Mouse (Mus musculus) left cerebral cortex, postnatal 10 days (tissue): Measurements from ENCODE around the gene Fmo2. TPM values are rescaled to one million over a fixed set of nuclear protein-coding genes. Genes with fewer than 3 reads are reported as not detected.
A peak's percentile ranks its signal among the peaks of the same experiment; 100 is the strongest.

ENCODE experiments used
- DNase-seq, 2 experiments: peaks; one replicate each; pipeline ENCODE4 v3.0.0; 2021 to 2022; ENCODE audit warnings: low spot score in 2 of 2, mixed read lengths in 1 of 2; ENCODE audit errors: extremely low spot score in 1 of 2
- intact Hi-C: fragments of 180-260 bp; cut with DNase I; formaldehyde crosslinking; loops from one replicate; pipeline ENCODE4 v1.15.1; 2025
- total RNA-seq, 2 experiments: library from RNA; stranded (reverse); gene quantifications; 2 replicates each; pipeline ENCODE4 v1.2.3; 2021

The Fmo2 gene
- total RNA-seq, 2 experiments from 2014 or later, result 0.45 to 0.99 TPM

DNA sequence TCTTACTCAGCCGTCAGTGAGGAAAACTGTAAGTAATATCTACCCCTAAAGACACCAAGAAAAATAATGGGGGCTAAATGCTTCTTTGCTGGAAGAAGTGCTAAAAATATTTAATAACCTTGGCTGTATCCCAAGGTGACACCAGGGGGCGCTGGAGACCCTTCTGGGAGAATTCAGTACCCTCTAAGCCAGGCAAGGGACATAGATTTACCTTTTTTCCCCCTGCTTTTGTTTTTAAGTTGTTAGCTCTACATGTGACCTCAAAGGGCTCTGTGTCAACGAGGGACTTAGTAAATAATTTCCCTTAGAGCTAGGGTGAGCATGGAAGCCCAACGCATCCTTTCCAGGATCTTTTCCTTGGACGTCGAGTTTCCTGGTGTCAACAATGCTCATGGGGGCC lies 2.6 kb downstream of the Fmo2 start:
- intact Hi-C loops, result loop anchor here (2.0 to 5.0 kb wide), 2 partner anchors 161 to 176 kb away; no protein-coding TSS in a partner anchor
- DNase-seq, result peak; percentile 20 to 64

DNA sequence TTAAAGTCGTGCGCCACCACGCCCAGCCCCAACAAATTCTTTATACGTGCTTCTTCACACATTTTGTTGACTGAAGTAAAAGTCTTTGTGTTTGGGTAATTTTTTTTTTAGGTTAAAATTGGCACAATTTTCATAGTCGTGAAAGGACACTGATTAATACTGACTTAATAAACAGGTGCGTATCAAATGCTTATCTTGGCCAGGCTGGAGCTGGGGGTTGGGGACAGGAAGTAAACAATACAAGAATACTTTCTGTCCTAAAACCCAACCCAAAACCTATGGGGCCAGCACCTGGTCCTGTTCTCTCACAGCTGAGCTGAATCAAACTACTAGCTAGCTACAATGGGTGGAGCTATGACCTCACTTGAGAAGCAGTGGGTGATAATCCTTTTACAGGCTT lies 5.5 kb downstream of the Fmo2 start:
- intact Hi-C loops, result no loop called here
- no peak for DNase-seq

DNA sequence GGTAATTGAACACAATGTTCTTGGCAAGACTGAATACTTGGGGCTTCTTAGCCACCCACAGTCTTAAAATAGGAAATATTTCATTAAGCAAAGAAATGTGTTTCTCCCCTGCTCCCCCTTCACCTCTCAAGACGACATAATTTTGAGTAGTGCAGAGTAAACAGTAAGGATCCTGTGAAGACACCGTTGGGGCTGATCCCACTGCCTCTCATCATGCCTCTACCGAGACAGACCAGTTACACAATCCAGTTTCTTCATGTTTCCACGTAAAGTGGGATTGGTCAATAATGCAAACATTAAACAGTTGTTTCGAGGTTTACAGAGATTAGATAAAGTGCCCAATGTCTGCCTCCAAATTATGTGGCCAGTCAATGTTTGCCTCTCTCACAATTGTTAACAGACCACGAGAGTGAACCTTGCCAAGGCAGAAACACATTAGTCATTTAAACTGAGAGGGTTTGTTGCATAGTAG lies 6.5 kb downstream of the Fmo2 start:
- DNase-seq, result no peak
- intact Hi-C loops, result no loop called here

DNA sequence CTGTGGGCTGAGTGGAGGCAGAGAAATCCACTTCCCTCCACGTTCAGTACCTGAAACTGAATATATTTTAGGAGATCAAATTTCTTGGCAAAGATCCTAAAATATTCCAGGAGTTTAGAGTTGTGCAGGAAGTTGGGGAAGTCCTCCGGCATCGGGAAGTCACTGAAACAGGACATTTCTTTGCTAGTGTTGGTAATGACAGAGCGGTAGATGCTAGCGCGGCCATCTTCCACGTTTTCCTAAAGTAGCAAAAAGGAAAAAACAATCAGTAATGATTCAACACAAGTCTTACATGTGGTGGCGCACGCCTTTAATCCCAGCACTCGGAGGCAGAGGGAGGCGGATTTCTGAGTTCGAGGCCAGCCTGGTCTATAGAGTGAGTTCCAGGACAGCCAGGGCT lies 9.9 kb downstream of the Fmo2 start:
- DNase-seq, result no peak
- intact Hi-C loops, result no loop called here

DNA sequence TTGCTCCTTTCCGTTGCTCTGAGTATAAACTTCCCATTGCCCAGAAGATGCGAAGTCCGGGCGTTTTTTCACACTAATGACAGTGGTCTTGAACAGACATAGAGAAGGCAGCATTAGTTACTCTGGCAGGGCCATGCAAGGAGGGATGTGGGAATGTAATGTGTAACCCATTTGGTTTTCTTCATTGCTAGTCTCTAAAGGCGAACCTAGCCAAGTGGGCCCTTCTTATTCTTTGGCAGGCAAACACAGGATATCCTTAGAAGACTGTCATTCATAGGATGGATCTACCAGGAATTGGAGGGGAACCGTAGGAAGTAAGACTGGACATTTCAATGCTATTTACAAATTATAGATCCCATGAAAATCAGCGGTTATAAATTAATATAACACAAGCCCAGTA lies 10.9 kb downstream of the Fmo2 start:
- DNase-seq, result no peak
- intact Hi-C loops, result no loop called here

DNA sequence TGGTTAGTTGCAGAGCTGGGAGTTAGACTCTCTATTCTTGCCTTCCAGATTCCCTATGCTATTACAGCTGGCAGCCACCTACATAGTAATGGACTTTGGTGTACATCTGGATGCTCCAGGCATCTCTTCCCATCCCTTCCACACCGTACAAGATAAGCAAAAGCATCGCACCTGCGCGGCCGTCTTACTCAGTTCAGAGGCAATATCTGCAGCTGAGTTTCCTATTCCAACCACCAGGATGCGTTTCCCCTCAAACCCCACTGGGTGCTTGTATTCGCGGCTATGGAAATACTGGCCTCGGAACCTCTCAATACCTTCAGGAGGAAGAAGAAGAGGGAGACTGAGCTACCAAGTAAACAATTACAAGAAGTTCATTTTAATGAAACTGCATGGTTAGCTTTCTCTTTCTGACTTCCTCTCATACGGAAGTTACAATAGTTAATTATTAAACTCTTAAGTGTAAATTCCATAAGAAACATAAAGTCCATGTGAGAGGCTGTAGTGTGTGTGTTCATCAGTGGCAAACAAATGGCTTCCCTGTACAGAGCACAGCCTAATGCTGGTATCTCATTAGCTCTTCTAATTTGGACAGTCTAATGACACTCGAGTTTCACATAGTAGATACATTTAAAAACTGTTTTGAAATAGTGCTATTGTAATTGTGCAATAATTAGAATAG lies 12.2 kb downstream of the Fmo2 start:
- no peak for DNase-seq
- intact Hi-C loops, result no loop called here

DNA sequence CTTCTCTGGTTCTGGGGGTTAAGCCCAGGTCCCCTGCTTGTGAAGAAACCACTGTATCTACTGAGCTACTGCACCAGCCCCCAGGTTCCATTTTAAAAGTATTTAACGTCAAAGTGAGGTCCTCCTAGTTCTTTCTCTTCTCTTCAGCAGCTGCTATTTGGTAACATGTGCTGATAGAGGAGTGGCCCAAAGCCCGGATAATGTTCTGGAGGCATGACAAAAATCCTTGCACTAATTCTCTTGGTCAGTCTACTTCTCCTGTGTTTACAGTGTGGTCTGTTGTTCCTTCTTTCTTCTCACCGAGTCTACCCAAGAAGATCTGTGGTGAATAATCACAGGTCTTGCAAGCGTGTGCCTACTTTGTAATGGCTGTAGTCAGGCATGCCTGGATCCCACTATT lies 15.8 kb downstream of the Fmo2 start:
- no peak for DNase-seq
- intact Hi-C loops, result no loop called here

DNA sequence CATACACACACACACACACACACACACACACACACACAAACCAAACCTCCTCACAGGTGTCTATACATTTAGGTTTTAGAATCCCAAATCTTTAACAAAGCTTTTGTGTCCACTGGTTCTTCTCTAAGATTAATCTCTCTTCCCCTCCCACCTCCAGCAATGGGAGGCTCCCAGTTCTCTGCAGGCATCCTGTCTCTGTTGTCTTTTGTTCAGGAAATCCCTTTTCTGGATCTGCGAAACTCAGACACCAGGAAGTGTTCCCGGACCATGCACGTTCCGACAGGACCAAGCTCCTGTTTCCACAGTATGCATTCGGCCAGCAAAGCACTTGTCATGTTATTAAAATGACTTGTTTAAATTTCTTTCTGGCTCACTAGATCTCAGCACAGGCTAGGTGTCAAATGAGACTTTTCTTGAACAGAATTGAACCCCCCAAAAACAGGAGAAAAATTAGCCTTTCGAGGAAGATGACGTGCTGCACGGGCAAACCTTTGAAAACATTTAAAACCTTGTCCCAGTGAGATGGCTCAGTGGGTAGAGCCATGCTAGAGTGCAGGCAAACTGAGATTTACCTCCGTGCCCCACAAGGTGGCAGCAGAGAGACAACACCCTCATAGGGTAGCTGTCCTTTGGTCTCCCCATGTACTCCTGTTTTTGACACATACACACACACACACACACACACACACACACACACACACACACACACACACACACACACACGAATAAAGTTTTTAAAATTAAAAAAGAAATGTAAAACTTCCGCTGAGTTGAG lies 18.7 kb downstream of the Fmo2 start:
- intact Hi-C loops, result no loop called here

DNA sequence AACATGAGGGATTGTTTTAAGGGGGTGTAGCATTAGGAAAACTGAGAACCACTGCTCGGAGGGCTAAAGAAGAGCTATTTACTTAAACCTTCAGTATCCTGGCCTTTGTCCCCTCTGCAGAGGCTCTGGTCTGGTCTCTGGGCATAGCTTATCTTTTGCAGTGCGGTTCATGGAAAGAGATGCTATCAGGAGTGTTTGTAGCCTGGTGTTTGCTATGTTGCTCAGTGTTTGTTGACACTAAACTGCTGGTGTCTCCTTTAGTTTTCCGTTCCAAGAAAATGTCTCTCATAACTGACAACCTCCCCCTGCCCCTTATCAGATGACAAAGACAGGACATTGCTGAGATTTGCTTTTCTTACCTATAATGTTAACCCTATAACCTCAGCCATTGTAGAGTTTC lies 23.4 kb downstream of the Fmo2 start:
- intact Hi-C loops, result no loop called here
- DNase-seq, result no peak

More for the DNA sequence above, 18.7 kb downstream of the Fmo2 start:
- DNase-seq, result peak in 1 of 2 experiments; percentile 59

DNA sequence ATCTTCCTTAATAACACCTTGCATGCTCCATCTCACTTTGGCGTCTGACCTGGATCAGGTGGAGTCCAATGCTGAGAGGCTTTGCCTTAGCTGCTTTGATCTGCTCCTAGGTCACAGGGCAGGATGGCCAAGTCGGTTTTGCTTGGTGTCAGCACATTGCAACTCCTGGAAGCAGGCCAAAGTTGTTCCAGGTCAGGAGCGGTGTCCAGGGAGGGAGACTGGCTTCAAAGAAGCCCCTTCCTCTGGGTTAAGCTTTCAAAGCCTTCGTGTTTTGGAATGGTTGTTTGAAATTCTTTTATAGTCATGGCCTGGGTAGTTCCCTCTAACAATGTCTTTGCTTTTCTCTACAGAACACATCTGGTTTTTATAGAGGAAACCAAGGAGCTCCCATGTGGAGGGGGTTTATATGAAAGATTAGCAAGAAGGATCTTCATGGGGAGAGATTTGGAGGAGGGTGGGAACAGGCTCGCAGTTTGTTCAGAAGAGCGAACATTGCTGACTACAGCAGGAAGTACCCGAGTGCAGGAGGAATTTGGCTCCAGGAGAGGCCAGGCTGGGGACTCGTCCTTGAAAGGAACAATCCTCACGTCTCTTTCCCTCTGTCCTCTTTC lies 26.7 kb downstream of the Fmo2 start:
- peak in 1 of 2 experiments; percentile 73 for DNase-seq
- intact Hi-C loops, result no loop called here

DNA sequence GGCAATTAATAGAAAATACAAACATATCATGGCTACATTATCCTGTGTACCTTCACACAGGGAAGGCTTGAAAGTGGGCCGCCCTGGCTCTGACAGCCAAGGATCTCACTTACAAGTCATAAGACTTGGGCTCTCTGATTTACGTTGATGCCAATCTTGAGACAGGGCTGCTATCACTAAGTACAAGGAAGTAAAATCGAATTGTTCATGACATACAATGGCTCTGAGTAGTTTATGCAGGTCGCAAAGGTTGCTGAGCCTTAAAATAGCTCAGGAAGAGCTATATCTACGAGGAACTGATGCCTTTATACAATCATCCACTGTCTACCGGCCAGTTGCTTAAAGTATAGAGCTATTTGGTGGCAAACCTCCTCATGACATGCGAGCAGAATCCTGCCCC lies 27.5 kb downstream of the Fmo2 start:
- no peak for DNase-seq
- intact Hi-C loops, result no loop called here

DNA sequence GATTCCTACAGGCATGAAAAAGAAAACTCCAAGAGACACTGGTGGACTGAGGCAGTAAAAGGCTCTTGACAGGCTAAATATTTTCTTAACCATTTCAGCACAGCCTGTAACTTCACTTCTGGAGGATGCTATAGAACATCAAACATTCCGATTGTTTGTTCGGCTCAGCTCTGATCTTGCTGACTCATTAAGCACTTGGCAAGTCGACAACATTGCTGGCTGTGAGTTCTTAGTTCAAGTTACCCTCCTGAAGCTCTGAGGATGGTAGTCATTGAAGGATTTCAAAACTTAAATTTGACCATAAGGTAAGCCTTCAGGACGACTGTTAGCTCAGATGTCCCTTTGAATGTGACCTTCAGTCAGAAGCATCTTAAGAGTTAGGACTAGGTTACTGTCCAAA lies 31.1 kb downstream of the Fmo2 start:
- no peak for DNase-seq
- intact Hi-C loops, result no loop called here

DNA sequence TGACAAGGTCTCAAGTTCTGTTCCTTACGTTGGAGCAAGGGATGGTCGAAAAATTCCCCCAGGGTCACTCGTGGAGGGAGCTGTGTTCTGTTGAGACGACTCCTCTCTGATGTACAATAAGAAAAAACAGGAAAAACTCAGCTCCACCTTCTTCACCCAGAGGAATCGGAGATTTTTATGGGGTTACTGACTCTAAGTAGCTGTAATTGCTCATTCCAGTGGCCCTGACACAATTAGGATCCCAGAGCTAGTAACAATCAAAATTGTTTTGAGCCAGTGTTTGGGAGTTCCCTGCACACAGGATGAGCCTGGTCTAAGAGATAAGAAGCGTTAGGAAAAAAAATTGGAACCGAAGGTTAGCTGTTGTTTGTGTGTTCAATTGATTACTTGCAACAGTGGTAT lies 32.2 kb downstream of the Fmo2 start, which contains the start of gene Fmo1:
Fmo1 (minus strand) TSS at position 331 of the 402 bp plus-strand sequence.
- intact Hi-C loops, result no loop called here
- no peak for DNase-seq

DNA sequence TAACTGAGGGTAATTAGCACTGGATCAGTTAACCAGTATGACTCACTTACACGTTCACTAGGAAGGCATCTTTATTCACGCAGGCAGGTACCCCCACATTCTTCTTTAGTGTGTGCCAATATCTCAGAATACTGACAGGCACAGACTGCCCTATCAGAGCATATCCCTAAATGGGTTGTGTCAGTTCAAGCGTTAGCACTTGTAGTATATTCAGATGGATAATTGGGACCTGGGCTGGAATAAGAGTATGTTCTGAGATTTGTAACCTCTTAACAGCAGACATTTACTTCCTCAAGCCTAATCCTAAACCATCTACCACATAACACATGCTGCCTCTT lies 33.1 kb downstream of the Fmo2 start:
- no peak for DNase-seq
- intact Hi-C loops, result no loop called here

DNA sequence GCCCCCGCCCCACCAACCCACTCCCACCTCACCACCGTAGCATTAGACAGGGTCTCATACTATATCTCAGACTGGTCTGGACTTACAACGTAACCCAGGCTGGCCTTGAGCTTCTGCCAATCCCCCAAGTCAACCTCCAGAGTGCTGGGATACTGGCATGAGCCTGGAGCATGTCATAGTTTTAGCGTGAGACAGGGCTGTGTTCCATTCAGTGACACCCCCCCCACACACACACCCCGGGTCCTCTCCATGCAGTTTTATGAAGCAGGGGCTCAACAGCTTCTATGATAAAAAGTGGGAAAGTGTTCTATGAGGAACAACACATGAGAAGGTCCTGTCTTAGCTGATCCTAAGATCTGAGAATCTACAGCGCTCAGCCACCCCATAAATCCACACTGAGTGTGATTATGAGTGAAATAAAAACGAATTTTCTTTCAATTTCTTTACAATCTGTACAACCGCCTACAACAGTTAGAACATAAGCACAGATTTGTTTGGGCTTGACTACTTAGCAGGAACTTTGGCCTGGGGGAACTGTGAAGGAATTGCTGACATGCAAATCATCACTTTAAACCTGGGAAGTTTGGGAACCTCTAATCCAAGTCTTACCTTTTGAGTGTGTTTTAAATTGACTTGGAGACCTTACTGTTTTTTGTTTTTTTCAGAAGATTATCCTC lies 33.6 kb downstream of the Fmo2 start:
- intact Hi-C loops, result no loop called here
- DNase-seq, result no peak

DNA sequence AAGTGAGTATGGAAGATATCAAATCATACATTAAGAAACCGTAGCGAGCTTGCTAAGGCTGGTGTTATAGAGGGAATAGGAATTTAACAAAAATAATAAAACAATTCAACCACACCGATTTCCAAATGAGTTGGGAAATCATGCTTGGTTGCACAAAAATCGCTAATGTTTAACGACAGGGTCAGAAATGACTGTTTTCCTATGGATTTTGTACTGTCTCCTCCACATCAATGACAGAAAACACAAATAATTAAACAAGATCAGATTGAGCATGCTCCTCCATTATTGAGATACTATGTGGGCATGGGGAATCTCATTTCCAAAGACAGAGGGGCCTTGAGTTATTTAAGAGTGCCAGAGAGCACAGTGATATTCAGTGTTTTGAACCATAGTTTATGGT lies 34.2 kb downstream of the Fmo2 start:
- intact Hi-C loops, result no loop called here
- DNase-seq, result no peak

DNA sequence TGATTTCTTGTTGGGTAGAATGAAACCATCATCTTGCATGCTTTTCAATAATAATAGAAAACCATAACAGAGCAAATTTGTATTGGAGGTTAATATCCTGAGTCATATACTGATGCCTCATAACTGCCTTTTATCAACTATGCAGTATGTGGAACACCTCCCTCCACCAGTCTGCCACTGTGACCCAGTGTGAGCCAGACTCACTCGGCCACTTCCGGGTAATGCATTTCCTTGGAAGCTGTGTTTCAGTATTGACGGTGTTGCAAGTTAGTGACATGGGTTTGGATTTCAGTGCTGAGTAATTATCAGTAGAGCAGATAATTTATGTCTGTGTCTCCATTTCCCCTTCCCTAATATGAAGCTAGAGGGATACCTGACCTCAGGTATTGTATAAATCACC lies 34.9 kb downstream of the Fmo2 start:
- intact Hi-C loops, result no loop called here
- no peak for DNase-seq

DNA sequence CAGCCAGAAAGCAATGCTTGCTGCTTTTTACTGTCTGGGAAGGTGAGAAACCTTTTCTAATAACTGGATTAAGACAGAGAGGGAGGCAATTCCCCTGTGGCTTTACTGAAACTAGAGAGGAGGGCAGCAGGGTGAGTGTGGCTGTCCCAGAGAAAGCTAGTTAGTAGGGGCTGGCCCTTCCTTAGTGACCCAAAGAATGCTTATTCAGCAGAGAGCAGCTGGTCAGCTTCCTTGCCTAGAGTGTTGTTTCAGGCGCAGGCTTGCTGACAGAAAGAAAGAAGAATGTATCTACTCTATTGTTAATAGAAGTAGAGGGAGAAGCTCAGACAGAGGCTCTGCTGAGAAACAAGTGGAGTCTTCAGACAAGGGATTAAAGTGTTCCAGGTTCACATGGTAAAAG lies 36.2 kb downstream of the Fmo2 start:
- intact Hi-C loops, result no loop called here
- DNase-seq, result no peak

DNA sequence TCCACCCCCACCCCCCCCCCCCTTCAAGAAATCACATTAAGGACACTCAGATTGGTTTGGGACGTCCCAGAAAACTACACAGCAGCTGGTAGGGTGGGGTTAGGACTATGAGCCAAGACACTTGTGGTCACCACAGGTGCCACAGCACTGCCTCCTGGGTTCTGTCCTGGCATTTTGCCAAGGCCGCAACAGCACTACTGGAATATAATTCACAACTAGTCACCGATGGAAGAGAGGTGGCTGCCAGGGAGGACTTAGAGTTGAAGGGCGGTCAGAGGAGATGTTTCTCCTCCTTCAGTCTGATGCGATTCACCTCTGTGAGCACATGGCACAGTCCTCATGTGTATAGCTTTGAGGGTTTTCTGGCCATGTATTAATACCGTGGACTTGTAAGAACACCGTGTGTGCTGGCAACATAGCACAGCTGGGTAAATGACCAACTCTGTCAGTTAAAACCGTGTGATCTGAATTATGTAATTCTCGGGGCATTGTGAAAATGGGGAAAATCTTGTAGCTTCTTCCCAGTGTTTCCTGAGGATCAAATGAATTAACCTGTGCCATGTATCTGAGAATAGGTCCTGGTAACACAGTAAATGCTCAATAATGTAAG lies 38.4 kb downstream of the Fmo2 start:
- DNase-seq, result peak in 1 of 2 experiments; percentile 32
- intact Hi-C loops, result no loop called here
